Mouse (Mus musculus) heart, adult 2 months (tissue): ENCODE results near the gene Gm11565.
"Not testable (repeated sequence)": the region's sequence is repeated elsewhere in the genome, so short reads cannot be mapped to it uniquely, and the experiment has no call there.

Source experiments
- CTCF ChIP-seq: fragments of 200-600 bp; IDR thresholded peaks from 2 replicates; pipeline ENCODE4 v1.8.1; 2022; ENCODE audit warnings: antibody characterized with exemption, mild to moderate bottlenecking, moderate library complexity
- EP300 ChIP-seq: fragments of 200-500 bp; IDR thresholded peaks from 2 replicates; pipeline ENCODE4 v1.6.1; 2011; ENCODE audit warnings: low read depth, low read length, control low read depth; ENCODE audit not compliant: insufficient read depth
- POLR2A ChIP-seq: fragments of 200-500 bp; IDR thresholded peaks from 2 replicates; pipeline ENCODE4 v1.6.1; 2011; ENCODE audit warnings: mild to moderate bottlenecking, low read depth, low read length, control low read depth; ENCODE audit not compliant: insufficient read depth

DNA sequence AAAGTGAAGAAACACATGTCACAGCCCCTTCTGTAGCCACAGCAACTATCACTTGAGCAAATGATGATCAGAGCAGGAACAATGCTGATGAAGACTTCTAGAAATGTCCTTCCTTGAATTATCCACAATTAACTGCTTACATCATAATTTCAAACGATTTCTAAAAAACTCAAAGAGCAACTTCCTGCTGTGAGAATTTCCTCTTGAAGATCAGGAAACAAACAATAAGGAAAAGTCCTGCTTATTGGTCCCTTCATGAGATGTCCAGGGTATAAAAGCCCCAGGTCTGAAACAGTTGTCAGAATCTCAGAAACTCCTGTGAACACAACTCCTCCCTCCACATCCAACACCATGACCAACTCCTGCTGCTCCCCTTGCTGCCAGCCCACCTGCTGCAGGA is 35.7 kb upstream of the Gm11565 start, which contains the start of gene Gm11567:
- TF ChIP-seq POLR2A, CTCF, EP300: not testable (repeated sequence)
